Mouse (Mus musculus) embryo, embryonic 11 days (tissue): Measurements from ENCODE around the gene Eras.
A peak's percentile ranks its signal among the peaks of the same experiment; 100 is the strongest.
"Not testable (repeated sequence)": the region's sequence is repeated elsewhere in the genome, so short reads cannot be mapped to it uniquely, and the experiment has no call there.

Source experiments
- DNase-seq: peaks from one replicate; pipeline ENCODE4 v3.0.0-alpha.2; 2015

Eras gene

GRCm38 (mm10) chrX:7928270-7928790 is at the start of gene Eras:
TSS of gene Eras (minus strand) at chrX:7928607.
- no peak for DNase-seq

GRCm38 (mm10) chrX:7977892-7978291 is 49.5 kb upstream of the Eras start, which contains the start of gene Gata1:
TSS of gene Gata1 (minus strand) at chrX:7978071.
- DNase-seq = no peak

GRCm38 (mm10) chrX:7971292-7971691 is 42.9 kb upstream of the Eras start:
- no peak for DNase-seq

GRCm38 (mm10) chrX:7968899-7969298 is 40.5 kb upstream of the Eras start:
- no peak for DNase-seq

GRCm38 (mm10) chrX:7968226-7968625 is 39.8 kb upstream of the Eras start:
- DNase-seq = no peak

- no peak for DNase-seq
Measured at GRCm38 (mm10) chrX:7967596-7968201, 39.3 kb upstream of the Eras start.

- no peak for DNase-seq
Measured at GRCm38 (mm10) chrX:7966161-7966560, 37.8 kb upstream of the Eras start.

- DNase-seq = no peak
Measured at GRCm38 (mm10) chrX:7963829-7964626, 35.6 kb upstream of the Eras start.

- DNase-seq = no peak
Measured at GRCm38 (mm10) chrX:7958868-7959267, 30.5 kb upstream of the Eras start.

- no peak for DNase-seq
Measured at GRCm38 (mm10) chrX:7950091-7950490, 21.7 kb upstream of the Eras start.

- DNase-seq = peak; percentile 92
Measured at GRCm38 (mm10) chrX:7947900-7948492, 19.6 kb upstream of the Eras start.

- DNase-seq = no peak
Measured at GRCm38 (mm10) chrX:7947108-7947899, 18.9 kb upstream of the Eras start, which contains the start of gene Hdac6. TSS of gene Hdac6 (minus strand) at chrX:7947889.

- DNase-seq = no peak
Measured at GRCm38 (mm10) chrX:7945618-7946017, 17.2 kb upstream of the Eras start.

GRCm38 (mm10) chrX:7937667-7938066 is 9.3 kb upstream of the Eras start:
- no peak for DNase-seq

- DNase-seq = no peak
Measured at GRCm38 (mm10) chrX:7936874-7937273, 8.5 kb upstream of the Eras start.

GRCm38 (mm10) chrX:7927116-7927515 is 1.3 kb downstream of the Eras start:
- DNase-seq = no peak

- no peak for DNase-seq
Measured at GRCm38 (mm10) chrX:7926266-7926665, 2.1 kb downstream of the Eras start.

- DNase-seq = peak; percentile 47
Measured at GRCm38 (mm10) chrX:7922032-7922431, 6.4 kb downstream of the Eras start.

- DNase-seq = peak; percentile 66
Measured at GRCm38 (mm10) chrX:7919601-7920383, 8.6 kb downstream of the Eras start, which contains the start of gene Pcsk1n. TSS of gene Pcsk1n (plus strand) at chrX:7919822.

- not testable (repeated sequence) for DNase-seq
Measured at GRCm38 (mm10) chrX:7917960-7918359, 10.4 kb downstream of the Eras start.

GRCm38 (mm10) chrX:7915669-7916068 is 12.7 kb downstream of the Eras start:
- DNase-seq = peak; percentile 24

- no peak for DNase-seq
Measured at GRCm38 (mm10) chrX:7910473-7910872, 17.9 kb downstream of the Eras start.
